Mouse (Mus musculus): ENCODE measurements around the gene Zscan26.
A peak's percentile ranks its signal among the peaks of the same experiment; 100 is the strongest.
"Not testable (repeated sequence)": the region's sequence is repeated elsewhere in the genome, so short reads cannot be mapped to it uniquely, and the experiment has no call there.

The Zscan26 gene

DNA sequence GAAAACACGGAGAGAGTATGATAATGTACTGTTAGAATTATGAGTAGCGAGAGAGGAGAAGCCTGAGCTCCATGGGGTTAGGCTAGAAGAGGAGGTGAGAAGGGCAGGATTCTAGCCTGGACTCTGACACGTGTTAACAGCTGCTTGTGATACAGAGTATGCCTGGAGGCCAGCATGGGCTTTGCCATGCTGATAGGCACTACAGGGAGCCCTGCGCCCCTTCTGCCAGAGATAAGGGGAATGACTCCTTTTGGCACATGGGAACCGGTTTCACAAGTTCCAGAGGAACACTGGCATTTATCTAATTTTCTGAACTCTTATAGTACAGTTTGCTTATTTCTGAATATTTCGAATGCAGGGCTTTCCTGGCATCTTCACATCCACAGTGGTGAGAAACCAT is 34.7 kb downstream of the Zscan26 start:
- no peak for DNase-seq

GRCm38 (mm10) chr13:21417298-21418010 is 36.1 kb downstream of the Zscan26 start:
- no peak for DNase-seq

DNA sequence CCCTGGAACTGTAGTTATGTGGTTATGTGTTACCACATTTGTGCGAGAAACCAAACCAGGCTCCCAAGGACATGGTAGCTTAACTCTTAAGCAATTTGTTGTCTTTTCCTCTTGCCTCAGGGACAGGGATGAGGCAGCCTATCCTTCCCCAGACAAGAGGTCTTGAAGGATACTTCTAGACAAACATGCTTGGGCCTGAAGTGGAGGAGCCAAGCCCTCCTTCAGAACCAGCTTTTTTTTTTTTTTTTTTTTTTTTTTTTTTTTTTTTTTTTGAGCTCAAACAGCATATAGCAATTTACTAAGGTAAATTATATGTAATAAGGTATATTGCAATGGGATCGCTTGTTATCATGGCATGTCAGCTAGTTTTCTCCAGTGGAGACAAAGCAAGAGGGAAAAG is 37.8 kb downstream of the Zscan26 start:
- no peak for DNase-seq

DNA sequence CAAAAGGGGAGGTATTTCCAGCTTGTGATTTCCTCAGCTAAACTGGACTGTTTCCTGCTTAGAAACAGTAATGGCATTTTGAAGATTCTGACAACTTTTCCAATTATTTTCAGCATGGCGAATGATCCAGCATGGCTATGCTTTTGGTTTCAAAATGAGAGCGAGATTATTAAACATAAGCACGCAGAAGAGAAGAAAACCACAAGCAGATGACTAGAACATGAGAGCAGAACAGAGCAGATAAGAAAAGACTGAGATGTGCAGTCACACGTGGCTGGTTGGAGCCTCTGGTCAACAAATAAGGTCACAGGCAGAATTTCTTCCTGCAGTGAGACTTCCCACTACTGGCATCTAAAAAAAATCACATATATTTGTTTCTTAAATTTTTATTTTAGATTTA is 38.3 kb downstream of the Zscan26 start:
- no peak for DNase-seq

DNA sequence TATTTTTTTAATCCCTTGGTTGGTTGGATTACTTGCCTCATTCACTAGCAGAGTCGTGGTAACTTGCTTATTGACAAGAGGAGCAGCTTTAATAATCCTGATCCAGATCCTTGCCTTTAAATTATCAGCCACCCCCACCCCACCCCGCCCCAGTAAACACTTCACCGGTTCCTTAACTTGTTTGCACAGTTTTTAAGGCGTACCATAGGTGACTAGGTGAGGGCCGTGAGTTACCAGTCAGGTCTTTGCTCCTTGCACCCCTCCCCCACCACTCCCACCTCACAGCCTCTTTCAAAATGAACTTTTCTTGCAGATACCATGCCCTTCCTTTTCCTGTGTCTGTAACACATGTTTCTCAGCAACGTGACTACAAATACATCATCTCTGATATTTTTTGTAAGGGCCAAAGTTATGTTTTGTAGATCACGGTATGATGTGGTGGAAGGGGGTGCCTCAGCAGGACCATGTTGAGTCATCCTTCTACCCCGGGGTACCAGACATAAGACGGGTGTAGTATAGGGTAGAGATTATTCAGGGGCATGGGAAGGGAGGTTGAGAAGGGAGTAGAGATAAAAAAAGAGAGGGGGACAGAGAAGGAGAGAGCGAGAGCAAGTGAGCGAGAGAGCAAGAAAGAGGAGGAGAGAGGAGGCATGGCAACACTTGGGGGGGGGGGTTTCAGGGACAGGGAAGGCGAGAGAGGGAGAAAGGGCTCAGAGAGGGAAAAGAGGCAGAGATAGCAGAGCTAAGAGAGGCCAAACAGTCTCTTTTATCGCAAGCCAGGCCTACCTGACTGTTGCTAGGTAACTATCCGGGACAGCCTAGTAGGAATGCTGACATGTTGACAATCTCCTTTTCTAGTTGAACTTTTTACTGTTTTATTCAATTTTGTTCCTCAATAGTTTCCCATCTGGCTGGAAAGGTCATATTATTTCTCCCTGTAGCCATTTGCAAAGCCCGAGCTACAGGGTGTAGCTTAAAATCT is 39.0 kb downstream of the Zscan26 start:
- no peak for DNase-seq

DNA sequence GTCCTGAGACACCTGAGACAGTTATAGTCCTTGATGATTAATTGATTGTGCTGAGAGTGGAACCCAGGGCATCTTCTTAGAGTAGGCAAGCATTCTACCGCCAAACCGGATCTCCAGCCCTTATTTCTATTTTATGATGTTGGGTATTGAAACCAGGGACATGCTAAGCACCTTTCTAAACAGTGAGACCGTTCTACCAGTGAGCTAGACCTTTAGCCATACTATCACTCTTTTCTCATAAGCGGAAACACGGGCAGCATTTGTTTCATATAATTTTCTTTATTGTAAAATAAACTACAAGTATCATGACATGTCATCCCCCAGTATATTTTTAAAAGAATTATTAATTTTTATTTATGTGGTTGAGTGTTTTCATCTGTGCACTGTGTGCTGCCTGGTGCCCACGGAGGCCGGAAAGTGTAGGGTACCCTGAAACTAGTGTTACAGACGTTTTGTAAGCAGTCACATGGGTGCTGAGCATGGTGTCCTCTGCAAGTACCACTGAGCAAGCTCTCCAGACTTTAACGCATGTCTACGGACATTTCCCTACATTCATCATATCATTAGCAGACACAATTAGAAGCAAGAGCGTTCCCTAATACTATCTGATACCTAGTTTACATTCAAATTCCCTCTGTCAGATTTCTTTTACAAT is 44.6 kb downstream of the Zscan26 start:
- no peak for DNase-seq

- DNase-seq = peak; percentile 44
These were observed 45.3 kb downstream of the Zscan26 start for GRCm38 (mm10) chr13:21407969-21408804.

- DNase-seq = no peak
These were observed 46.2 kb downstream of the Zscan26 start for GRCm38 (mm10) chr13:21407341-21407740.

DNA sequence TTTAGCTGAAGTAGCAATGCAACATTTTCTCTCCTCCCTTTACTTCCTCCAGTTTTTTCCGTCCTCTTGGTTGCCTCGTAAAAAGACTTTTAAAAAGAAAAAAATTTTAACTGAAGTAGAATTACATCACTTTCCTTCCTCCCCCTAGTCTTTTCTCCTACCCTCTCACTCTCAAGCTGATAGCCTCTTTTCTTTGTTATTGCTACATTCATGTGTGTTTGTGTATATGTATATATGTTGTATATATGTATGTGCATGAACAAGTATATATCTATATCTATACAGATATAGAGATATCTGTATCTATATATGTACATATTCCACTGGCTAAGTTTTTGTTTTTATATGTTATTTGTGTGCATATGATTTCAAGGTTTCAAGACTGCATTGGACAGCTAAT is 50.7 kb downstream of the Zscan26 start:
- no peak for DNase-seq

DNA sequence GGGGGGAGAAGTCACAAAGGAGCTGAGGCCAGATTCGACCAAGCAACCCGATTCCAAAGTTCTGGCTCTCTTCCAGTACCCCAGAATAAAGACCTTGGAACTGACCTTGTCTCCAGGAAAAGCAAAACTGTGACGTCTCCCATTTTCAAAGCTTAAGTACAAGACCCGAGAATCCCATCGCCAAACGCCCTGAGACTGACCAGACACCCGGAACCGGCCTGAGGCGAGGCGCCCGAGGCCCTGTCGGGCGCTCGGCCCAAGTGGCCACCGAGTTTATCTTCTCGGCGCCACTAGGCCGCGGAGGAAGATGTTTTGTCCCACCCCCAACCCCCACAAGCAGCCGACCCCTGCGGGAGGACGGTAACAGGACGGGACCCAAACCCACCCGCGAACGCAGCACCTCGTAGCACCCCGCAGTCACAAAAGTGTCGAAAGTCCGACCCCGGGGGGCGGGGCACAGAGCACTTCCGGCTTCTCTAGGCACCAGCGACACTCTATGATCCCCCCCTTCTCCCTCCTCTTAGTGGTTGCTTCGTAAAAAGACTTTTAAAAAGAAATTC is 51.2 kb downstream of the Zscan26 start, which contains the start of gene Zkscan3:
TSS of gene Zkscan3 (minus strand) at position 469 of the 560 bp plus-strand sequence.
- DNase-seq = peak; percentile 85

DNA sequence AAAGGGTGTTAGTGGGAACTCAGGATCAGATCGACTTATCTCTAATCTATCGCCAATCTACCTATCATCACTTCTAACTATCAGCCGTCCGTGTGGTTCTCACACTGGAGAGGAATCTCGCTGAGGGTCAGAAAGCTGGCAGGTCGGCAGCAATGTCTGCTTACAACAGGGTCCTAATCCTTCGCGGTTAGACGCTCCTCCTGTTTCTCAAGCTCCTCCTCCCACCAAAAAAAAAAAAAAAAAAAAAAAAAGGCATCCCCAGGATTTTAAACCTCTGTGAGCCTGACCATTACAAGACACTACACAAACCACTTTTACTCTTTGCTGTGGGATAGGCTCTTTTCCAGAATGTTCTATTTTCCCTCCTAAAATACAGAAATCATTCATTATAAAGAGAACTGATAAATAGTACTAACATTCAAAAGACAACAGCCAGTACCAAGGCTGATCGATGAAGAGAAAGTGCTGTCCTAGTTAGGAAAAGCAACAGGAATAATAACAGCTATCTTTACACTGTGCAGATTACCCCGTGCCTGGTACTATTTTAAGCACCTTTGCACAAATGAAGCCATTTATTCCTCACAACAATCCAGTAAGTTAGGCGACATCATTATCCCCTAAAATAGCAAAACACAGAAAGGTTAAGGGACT is 51.8 kb downstream of the Zscan26 start:
- DNase-seq = no peak

DNA sequence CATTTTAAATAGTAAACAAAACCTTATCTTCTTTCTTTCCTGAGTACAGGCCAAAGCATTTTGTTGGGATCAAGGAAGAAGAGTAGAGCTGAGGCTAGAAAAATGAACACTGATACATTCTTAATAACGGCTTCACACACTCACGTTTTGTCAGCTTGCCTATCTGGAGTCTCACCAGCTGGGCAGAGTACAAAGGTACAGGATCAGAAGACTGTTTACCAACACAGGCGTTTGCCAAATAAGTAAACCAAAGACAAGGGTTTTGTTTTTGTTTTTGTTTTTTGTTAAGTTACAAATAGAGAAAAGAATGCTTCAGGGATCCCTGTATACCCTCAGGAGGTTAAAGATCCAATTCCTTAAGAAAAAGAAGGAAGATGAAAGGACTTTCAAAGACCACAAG is 52.4 kb downstream of the Zscan26 start:
- no peak for DNase-seq

DNA sequence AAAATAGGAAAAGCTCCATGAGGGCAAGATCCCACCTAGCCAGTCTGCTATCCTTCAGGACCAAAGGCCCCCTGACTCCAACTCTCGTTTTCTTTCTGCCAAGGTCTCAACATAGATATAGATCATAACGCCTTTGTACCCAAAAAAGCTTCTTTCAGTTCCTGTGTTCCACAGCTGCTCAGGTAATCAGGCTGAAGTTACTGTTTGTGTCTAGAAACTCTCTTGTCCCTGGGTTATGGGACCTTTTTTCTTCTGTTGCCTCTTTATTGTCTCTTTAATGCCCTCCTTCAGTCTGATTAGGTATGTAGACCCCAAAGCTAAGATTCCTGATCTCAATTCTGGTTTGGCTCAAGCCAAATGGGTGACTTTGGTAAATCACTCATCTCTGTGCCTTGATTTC is 56.0 kb downstream of the Zscan26 start:
- no peak for DNase-seq

DNA sequence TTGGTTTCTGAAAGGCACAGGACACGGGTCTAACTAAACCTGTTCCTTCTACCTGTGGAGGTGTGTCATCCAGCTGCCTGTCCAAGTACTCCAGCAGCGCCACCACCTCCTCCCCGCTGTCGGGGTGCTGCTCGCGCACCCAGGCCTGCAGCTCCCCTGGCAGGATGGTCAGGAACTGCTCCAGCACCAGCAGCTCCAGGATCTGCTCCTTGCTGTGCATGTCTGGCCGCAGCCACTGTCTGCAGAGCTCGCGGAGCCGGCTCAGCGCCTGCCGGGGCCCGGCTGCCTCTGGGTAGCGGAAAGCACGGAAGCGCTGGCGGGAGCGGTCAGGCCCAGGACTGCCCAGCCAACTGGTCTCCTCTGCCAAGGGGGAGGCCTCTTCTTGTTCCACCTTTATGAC is 57.5 kb downstream of the Zscan26 start:
- not testable (repeated sequence) for DNase-seq

- no peak for DNase-seq
These were observed 57.9 kb downstream of the Zscan26 start for GRCm38 (mm10) chr13:21395623-21396022.

DNA sequence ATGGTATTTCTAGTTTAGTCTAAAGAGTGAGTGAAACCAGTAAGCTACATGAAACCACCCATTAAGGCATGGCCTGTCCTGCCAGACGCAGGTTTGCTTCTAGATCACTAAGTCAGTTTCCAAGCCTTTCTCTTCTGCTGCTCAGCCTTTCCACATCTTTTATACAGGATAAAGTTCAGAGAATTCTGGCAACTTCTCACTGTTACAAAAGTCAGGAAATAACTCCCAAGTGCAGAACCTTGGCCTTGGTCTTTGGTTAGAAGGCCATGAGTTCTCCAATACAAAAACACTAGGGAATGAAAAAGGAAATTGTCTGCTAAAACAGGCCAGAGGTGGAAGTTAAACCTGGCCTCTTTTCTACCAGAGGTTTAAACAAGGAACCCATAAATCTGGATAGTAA is 58.3 kb downstream of the Zscan26 start:
- DNase-seq = no peak

All from thymus, postnatal 25 days (tissue).